Mouse (Mus musculus) liver, adult 2 months (tissue): ENCODE measurements around the gene Rgmb. TPM values are rescaled to one million over a fixed set of nuclear protein-coding genes. Genes with fewer than 3 reads are reported as not detected.

ENCODE experiments used
- DNase-seq: peaks from one replicate; pipeline ENCODE4 v3.0.0-alpha.2; 2011; ENCODE audit warnings: low read depth, low spot score; ENCODE audit errors: extremely low read depth
- H3K27ac ChIP-seq: fragments of 200-500 bp; replicated peaks from 2 replicates; pipeline ENCODE4 v1.5.1; 2012; ENCODE audit warnings: low read depth, mild to moderate bottlenecking, control low read depth, inconsistent platforms, low read length; ENCODE audit not compliant: insufficient read depth
- H3K27me3 ChIP-seq: fragments of 200-500 bp; 2 replicates; pipeline ENCODE4 v1.6.1; 2012; ENCODE audit warnings: mild to moderate bottlenecking, moderate library complexity, low read length, inconsistent platforms; ENCODE audit not compliant: control insufficient read depth, insufficient read depth
- H3K36me3 ChIP-seq: fragments of 200-500 bp; 2 replicates; pipeline ENCODE4 v1.6.1; 2012; ENCODE audit warnings: low read length, inconsistent platforms; ENCODE audit not compliant: control insufficient read depth, insufficient read depth
- H3K4me1 ChIP-seq: fragments of 200-500 bp; 2 replicates; pipeline ENCODE4 v1.6.1; 2011; ENCODE audit warnings: low read length; ENCODE audit not compliant: control insufficient read depth, insufficient read depth
- H3K4me3 ChIP-seq: fragments of 200-500 bp; 2 replicates; pipeline ENCODE4 v1.5.1; 2011; ENCODE audit warnings: low read depth, mild to moderate bottlenecking, control low read depth, low read length, moderate library complexity; ENCODE audit not compliant: insufficient read depth
- H3K79me2 ChIP-seq: fragments of 200-500 bp; 2 replicates; pipeline ENCODE4 v1.6.1; 2012; ENCODE audit warnings: inconsistent platforms, mild to moderate bottlenecking, low read length, moderate library complexity; ENCODE audit not compliant: control insufficient read depth, insufficient read depth
- H3K9ac ChIP-seq: fragments of 200-500 bp; 2 replicates; pipeline ENCODE4 v1.6.1; 2012; ENCODE audit warnings: low read depth, mild to moderate bottlenecking, control low read depth, inconsistent platforms, low read length
- CTCF ChIP-seq: fragments of 200-500 bp; IDR thresholded peaks from 2 replicates; pipeline ENCODE4 v1.5.1; 2011; ENCODE audit warnings: low read depth, low read length, control low read depth
- POLR2A ChIP-seq: fragments of 200-500 bp; IDR thresholded peaks from 2 replicates; pipeline ENCODE4 v1.6.1; 2011; ENCODE audit warnings: low read length, control low read depth; ENCODE audit not compliant: insufficient read depth; ENCODE audit errors: extremely low read depth
- WGBS: fragments of 180-500 bp; shearing (Covaris S2); methylation state at CpG from one replicate; pipeline ENCODE4 v1.1.7; 2018; 5-methylcytosine and 5-hydroxymethylcytosine counted together
- polyA plus RNA-seq: library from polyadenylated mRNA; depleted of rRNA; stranded (reverse); fragments of >200 nt; gene quantifications from 2 replicates; pipeline ENCODE4 v1.2.3, GENCODE M21; 2012; rRNA removed
- total RNA-seq: library from RNA; depleted of rRNA; stranded (reverse); fragments of >200 nt; gene quantifications from 2 replicates; pipeline ENCODE4 v1.2.3, GENCODE M21; 2014; rRNA removed

The Rgmb gene
- 1.6 and 1.7 TPM in 2 replicates for total RNA-seq
- 1.7 and 2.6 TPM in 2 replicates for polyA plus RNA-seq

DNA sequence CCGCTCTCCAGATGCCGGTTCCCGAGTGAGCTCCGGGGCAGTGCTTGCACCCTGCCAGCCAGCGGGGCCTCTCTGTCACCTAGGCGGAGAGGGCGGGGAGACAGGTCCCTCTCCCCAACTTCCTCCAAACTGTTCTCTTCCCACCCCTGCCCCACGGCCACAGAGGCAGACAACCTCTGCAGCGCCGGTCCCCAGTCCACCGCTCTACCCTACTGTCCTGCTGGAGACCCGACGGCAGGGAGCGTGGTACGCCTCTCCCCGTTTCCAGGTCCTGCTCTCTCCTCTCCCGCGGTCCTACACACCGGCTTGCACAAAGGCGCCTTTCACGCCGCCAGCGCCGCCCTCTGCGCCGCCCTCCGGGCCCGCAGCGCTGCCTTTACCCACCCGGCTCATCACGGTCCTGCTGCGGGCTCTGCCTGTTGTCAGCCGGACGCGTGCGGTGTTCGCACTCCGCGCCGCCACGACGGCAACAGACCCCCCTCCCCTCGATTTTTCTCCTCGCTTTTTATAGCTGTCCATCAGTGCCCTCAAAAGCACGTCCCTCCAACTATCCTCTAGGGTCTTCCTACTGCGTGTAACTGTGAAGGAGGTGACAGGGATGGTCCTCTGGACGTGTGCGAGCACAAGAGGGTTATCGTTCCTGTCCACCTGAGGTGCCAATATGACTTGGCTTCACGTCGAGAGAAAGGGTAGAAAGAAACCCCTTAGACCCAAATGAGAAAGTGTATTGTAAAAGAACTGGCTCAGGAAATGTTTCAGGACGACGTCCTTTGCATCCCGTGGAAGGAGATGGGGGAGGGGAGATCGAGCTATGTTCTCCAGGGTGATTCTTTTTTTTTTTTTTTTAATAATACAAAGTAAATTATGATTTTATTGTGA lies at the start of gene Rgmb:
Rgmb (minus strand) TSS at position 274 of the 879 bp plus-strand sequence.
- no peaks in the 10 kb centered on the region for H3K36me3 ChIP-seq
- H3K4me3 ChIP-seq: peak within 1 kb of the TSS; percentile 59; the same call in 1 of the 2 replicates
- DNase-seq: no peak
- peaks cover 21% of the 10 kb centered on the region for H3K27me3 ChIP-seq
- H3K9ac ChIP-seq: peak within 1 kb of the TSS; percentile 38
- 2% methylated on average over 55 of the region's 55 CpGs for WGBS
- TF ChIP-seq CTCF: no peak
- TF ChIP-seq POLR2A: no peak
- H3K79me2 ChIP-seq: 0 out of 2 replicates have a peak, but pooled peaks cover 1% of the 10 kb centered on the region
- H3K4me1 ChIP-seq: peaks cover 3% of the 10 kb centered on the region; the same call in 1 of the 2 replicates
- H3K27ac ChIP-seq: no peak within 1 kb of the TSS

DNA sequence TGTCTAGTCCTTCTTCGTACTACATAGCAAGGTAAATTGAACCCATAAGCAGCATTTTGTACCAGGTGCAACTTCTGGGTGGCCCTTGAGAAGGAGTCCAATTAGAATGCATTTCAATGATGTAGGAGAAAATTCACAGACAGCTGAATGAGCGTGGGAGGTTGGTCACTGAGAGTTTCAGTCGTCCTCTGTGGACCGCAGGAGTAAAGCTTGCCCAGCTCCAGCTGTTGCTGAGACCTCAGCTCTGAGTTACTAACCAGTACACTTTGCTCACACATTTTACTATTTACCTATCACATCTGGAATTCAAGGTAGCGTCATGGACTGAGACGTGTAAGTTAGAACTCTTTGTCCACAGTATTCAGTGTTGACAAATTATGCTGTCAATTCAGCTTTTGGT lies 43.9 kb upstream of the Rgmb start:
- H3K27ac ChIP-seq: no peak overlapping the region
- WGBS: 76% methylated on average over 6 of the region's 6 CpGs
- H3K79me2 ChIP-seq: no peaks in the 10 kb centered on the region
- no peaks in the 10 kb centered on the region for H3K36me3 ChIP-seq
- H3K4me1 ChIP-seq: no peaks in the 10 kb centered on the region
- TF ChIP-seq CTCF: no peak
- no peak for TF ChIP-seq POLR2A
- no peaks in the 10 kb centered on the region for H3K27me3 ChIP-seq
- no peak overlapping the region for H3K4me3 ChIP-seq
- no peak overlapping the region for H3K9ac ChIP-seq
- no peak for DNase-seq

DNA sequence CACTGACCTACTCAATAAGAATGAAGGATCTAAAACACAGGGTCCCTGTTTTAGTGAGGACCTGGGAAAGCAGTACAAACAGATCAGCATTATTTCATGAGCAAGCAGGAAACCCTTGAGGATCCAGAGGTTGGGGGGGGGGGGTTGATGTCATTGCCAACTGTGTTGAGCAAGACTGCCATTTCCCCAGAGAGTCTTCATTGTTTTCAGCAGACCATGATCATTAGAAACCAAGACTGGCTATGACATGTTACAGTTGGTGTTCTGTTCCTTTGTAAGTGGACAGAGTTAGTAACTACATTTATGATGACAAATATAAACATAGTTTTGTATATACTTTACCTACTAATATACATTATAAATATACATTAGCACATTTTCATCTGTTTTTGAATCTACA lies 41.3 kb upstream of the Rgmb start:
- Histone ChIP-seq H3K27me3 (no peaks in the 10 kb centered on the region), H3K27ac (no peak overlapping the region), H3K36me3 (no peaks in the 10 kb centered on the region), H3K79me2 (no peaks in the 10 kb centered on the region), H3K9ac (no peak overlapping the region), H3K4me1 (no peaks in the 10 kb centered on the region), H3K4me3 (no peak overlapping the region)
- TF ChIP-seq CTCF (no peak), POLR2A (no peak)
- DNase-seq: no peak

GRCm38 (mm10) chr17:15865249-15865648 lies 34.4 kb upstream of the Rgmb start:
- 91% methylated on average over 1 of the region's 1 CpGs for WGBS
- H3K27me3 ChIP-seq: no peaks in the 10 kb centered on the region
- H3K9ac ChIP-seq: no peak overlapping the region
- H3K4me3 ChIP-seq: no peak overlapping the region
- no peak overlapping the region for H3K27ac ChIP-seq
- DNase-seq: no peak
- no peaks in the 10 kb centered on the region for H3K4me1 ChIP-seq
- H3K36me3 ChIP-seq: no peaks in the 10 kb centered on the region
- TF ChIP-seq CTCF: no peak
- TF ChIP-seq POLR2A: no peak
- no peaks in the 10 kb centered on the region for H3K79me2 ChIP-seq

DNA sequence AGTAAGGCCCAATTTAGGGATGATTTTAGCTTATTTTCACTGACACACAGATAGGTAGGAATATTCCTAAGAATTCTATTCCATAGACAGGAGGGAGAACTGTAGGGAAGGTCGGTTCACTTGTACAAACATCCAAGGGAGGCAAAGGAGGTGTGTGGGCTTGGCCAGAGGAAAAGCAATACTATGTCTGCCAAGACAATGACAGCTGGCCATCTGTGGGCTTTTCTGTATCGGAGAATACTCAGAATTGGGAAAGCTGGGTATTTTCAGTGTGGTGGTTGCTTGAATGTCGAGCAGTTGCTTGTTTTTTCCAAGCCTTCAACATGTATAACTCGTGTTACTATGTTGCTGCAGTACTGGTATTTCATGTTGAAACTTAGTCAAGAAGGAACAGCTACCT lies 31.5 kb upstream of the Rgmb start:
- Histone ChIP-seq H3K27ac (no peak overlapping the region), H3K36me3 (no peaks in the 10 kb centered on the region), H3K79me2 (no peaks in the 10 kb centered on the region), H3K4me1 (no peaks in the 10 kb centered on the region), H3K27me3 (no peaks in the 10 kb centered on the region), H3K4me3 (no peak overlapping the region), H3K9ac (no peak overlapping the region)
- no peak for DNase-seq
- WGBS: 65% methylated on average over 4 of the region's 4 CpGs
- TF ChIP-seq CTCF (no peak), POLR2A (no peak)

DNA sequence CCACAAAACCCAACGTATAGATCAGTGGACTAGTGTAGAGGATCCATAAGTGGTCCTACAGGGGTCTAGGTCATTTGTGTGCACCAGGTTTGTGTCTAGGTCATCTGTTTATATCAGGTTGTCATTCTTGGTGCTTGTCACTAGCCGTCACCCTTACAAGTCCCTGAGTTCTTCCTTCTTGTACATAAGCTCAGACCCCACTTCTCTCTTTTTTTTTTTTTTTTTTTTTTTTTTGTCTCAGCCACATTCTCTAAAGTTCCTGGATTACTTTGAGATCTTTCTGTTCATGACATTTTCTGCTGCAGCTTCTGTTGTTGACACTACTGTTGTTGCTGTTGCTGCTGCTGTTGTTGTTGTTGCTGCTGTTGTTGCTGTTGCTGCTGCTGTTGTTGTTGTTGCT lies 22.3 kb upstream of the Rgmb start:
- DNase-seq: no peak
- H3K27ac ChIP-seq: no peak overlapping the region
- H3K4me1 ChIP-seq: no peaks in the 10 kb centered on the region
- whole genome bisulfite sequencing: 80% methylated on average over 2 of the region's 2 CpGs
- no peak for TF ChIP-seq POLR2A
- no peak for TF ChIP-seq CTCF
- no peaks in the 10 kb centered on the region for H3K79me2 ChIP-seq
- no peak overlapping the region for H3K9ac ChIP-seq
- no peaks in the 10 kb centered on the region for H3K36me3 ChIP-seq
- H3K27me3 ChIP-seq: no peaks in the 10 kb centered on the region
- no peak overlapping the region for H3K4me3 ChIP-seq
